Mouse (Mus musculus) myocyte (in vitro differentiated cells): ENCODE data around the gene Tmem63b.

Source experiments
- E2F4 ChIP-seq: IDR thresholded peaks from one replicate; pipeline ENCODE4 v1.6.1; 2011; ENCODE audit warnings: mild to moderate bottlenecking, control low read depth, moderate library complexity; ENCODE audit not compliant: insufficient read depth
- MAX ChIP-seq: IDR thresholded peaks from one replicate; pipeline ENCODE4 v1.6.1; 2011; ENCODE audit warnings: low read depth, mild to moderate bottlenecking, control low read depth
- TCF12 ChIP-seq: IDR thresholded peaks from one replicate; pipeline ENCODE4 v1.6.1; 2011; ENCODE audit warnings: mild to moderate bottlenecking, control low read depth; ENCODE audit not compliant: poor library complexity, insufficient read depth, severe bottlenecking

GRCm38 (mm10) chr17:45618941-45619385 lies 67.7 kb downstream of the Tmem63b start:
- no peak for TF ChIP-seq E2F4
- no peak for TF ChIP-seq MAX
- TF ChIP-seq TCF12, result no peak
